Mouse (Mus musculus) megakaryocyte, embryonic 14.5 days (primary cell): ENCODE data around the gene Sphk2. TPM values are rescaled to one million over a fixed set of nuclear protein-coding genes. Genes with fewer than 3 reads are reported as not detected.

Source experiments
- H3K27me3 ChIP-seq: replicated peaks from 2 replicates; pipeline ENCODE3; 2012; ENCODE audit warnings: inconsistent platforms
- H3K36me3 ChIP-seq: replicated peaks from 2 replicates; pipeline ENCODE3; 2012; ENCODE audit warnings: low read length, inconsistent platforms, mixed read lengths
- H3K4me1 ChIP-seq: 2 replicates; pipeline ENCODE4 v1.6.1; 2012; ENCODE audit warnings: inconsistent platforms
- H3K4me3 ChIP-seq: replicated peaks from 2 replicates; pipeline ENCODE3; 2012; ENCODE audit warnings: moderate library complexity, mild to moderate bottlenecking, inconsistent platforms
- H3K9me3 ChIP-seq: 2 replicates; pipeline ENCODE4 v1.6.1; 2012; ENCODE audit warnings: inconsistent platforms
- FLI1 ChIP-seq: IDR thresholded peaks from 2 replicates; pipeline ENCODE4 v1.6.1; 2012; ENCODE audit warnings: low read length, inconsistent platforms, mixed read lengths
- GATA1 ChIP-seq: IDR thresholded peaks from 3 replicates; pipeline ENCODE4 v1.6.1; 2012; ENCODE audit warnings: mixed read lengths, low read length, inconsistent platforms, borderline replicate concordance
- polyA plus RNA-seq: library from polyadenylated mRNA; stranded (reverse); fragments of >175 nt; gene quantifications from 2 replicates; pipeline ENCODE4 v1.2.3, GENCODE M21; 2012; ENCODE audit warnings: low replicate concordance; ENCODE audit not compliant: insufficient read depth

The Sphk2 gene
- polyA plus RNA-seq = 242 and 413 TPM in 2 replicates

GRCm38 (mm10) chr7:45717918-45718297 lies at the start of gene Sphk2:
TSS of gene Sphk2 (minus strand) at chr7:45718002.
- Histone ChIP-seq H3K36me3 (peaks cover 63% of the 10 kb centered on the region), H3K9me3 (no peaks in the 10 kb centered on the region), H3K27me3 (no peaks in the 10 kb centered on the region), H3K4me3 (peak within 1 kb of the TSS; percentile 99), H3K4me1 (peaks cover 66% of the 10 kb centered on the region)
- TF ChIP-seq FLI1 (peak; percentile 65; the same call in 1 of the 2 replicates), GATA1 (no peak)

GRCm38 (mm10) chr7:45767500-45767899 lies 49.7 kb upstream of the Sphk2 start:
- TF ChIP-seq FLI1 = no peak
- peaks cover 8% of the 10 kb centered on the region for H3K9me3 ChIP-seq
- H3K4me3 ChIP-seq = no peak overlapping the region
- H3K36me3 ChIP-seq = no peaks in the 10 kb centered on the region
- peaks cover 23% of the 10 kb centered on the region for H3K4me1 ChIP-seq
- H3K27me3 ChIP-seq = peaks cover 39% of the 10 kb centered on the region

GRCm38 (mm10) chr7:45766764-45767163 lies 49.0 kb upstream of the Sphk2 start:
- TF ChIP-seq FLI1 (no peak), GATA1 (no peak)
- Histone ChIP-seq H3K27me3 (peaks cover 37% of the 10 kb centered on the region), H3K4me3 (no peak overlapping the region), H3K9me3 (peaks cover 8% of the 10 kb centered on the region), H3K4me1 (peaks cover 22% of the 10 kb centered on the region), H3K36me3 (no peaks in the 10 kb centered on the region)

GRCm38 (mm10) chr7:45765995-45766394 lies 48.2 kb upstream of the Sphk2 start:
- Histone ChIP-seq H3K9me3 (peaks cover 8% of the 10 kb centered on the region), H3K36me3 (no peaks in the 10 kb centered on the region), H3K4me1 (peaks cover 15% of the 10 kb centered on the region), H3K27me3 (peaks cover 36% of the 10 kb centered on the region), H3K4me3 (no peak overlapping the region)
- TF ChIP-seq GATA1 (no peak), FLI1 (no peak)

- no peak for TF ChIP-seq GATA1
- TF ChIP-seq FLI1 = no peak
- Histone ChIP-seq H3K4me3 (no peak overlapping the region), H3K27me3 (peaks cover 50% of the 10 kb centered on the region), H3K9me3 (no peaks in the 10 kb centered on the region), H3K36me3 (no peaks in the 10 kb centered on the region), H3K4me1 (peaks cover 7% of the 10 kb centered on the region; the same call in 1 of the 2 replicates)
Measured at GRCm38 (mm10) chr7:45760151-45760550, 42.3 kb upstream of the Sphk2 start.

- H3K9me3 ChIP-seq = no peaks in the 10 kb centered on the region
- no peak overlapping the region for H3K4me3 ChIP-seq
- TF ChIP-seq FLI1 = no peak
- no peak for TF ChIP-seq GATA1
- H3K4me1 ChIP-seq = peaks cover 7% of the 10 kb centered on the region; the same call in 1 of the 2 replicates
- H3K27me3 ChIP-seq = peaks cover 48% of the 10 kb centered on the region
- H3K36me3 ChIP-seq = no peaks in the 10 kb centered on the region
Measured at GRCm38 (mm10) chr7:45759400-45759799, 41.6 kb upstream of the Sphk2 start.

- Histone ChIP-seq H3K9me3 (peaks cover 7% of the 10 kb centered on the region; the same call in 1 of the 2 replicates), H3K27me3 (peaks cover 55% of the 10 kb centered on the region), H3K4me1 (peaks cover 9% of the 10 kb centered on the region; the same call in 1 of the 2 replicates), H3K36me3 (no peaks in the 10 kb centered on the region), H3K4me3 (no peak overlapping the region)
- no peak for TF ChIP-seq GATA1
- TF ChIP-seq FLI1 = no peak
Measured at GRCm38 (mm10) chr7:45755703-45756102, 37.9 kb upstream of the Sphk2 start.

GRCm38 (mm10) chr7:45750162-45750561 lies 32.4 kb upstream of the Sphk2 start:
- Histone ChIP-seq H3K9me3 (peaks cover 15% of the 10 kb centered on the region), H3K4me3 (no peak overlapping the region), H3K36me3 (no peaks in the 10 kb centered on the region), H3K27me3 (peaks cover 35% of the 10 kb centered on the region), H3K4me1 (peaks cover 33% of the 10 kb centered on the region)
- TF ChIP-seq GATA1 (no peak), FLI1 (no peak)

- Histone ChIP-seq H3K9me3 (peaks cover 15% of the 10 kb centered on the region), H3K27me3 (peaks cover 37% of the 10 kb centered on the region), H3K36me3 (no peaks in the 10 kb centered on the region), H3K4me1 (peaks cover 33% of the 10 kb centered on the region), H3K4me3 (peak overlapping the region; percentile 79)
- TF ChIP-seq FLI1 (no peak), GATA1 (no peak)
Measured at GRCm38 (mm10) chr7:45749401-45749800, 31.6 kb upstream of the Sphk2 start.

- TF ChIP-seq GATA1 = no peak
- TF ChIP-seq FLI1 = no peak
- peaks cover 33% of the 10 kb centered on the region for H3K4me1 ChIP-seq
Measured at GRCm38 (mm10) chr7:45748110-45748509, 30.3 kb upstream of the Sphk2 start.

GRCm38 (mm10) chr7:45747450-45747849 lies 29.6 kb upstream of the Sphk2 start:
- H3K27me3 ChIP-seq = peaks cover 33% of the 10 kb centered on the region
- no peak for TF ChIP-seq GATA1
- no peak for TF ChIP-seq FLI1
- H3K4me1 ChIP-seq = peaks cover 40% of the 10 kb centered on the region
- H3K9me3 ChIP-seq = peaks cover 8% of the 10 kb centered on the region
- no peaks in the 10 kb centered on the region for H3K36me3 ChIP-seq
- H3K4me3 ChIP-seq = no peak overlapping the region

More at GRCm38 (mm10) chr7:45748110-45748509, 30.3 kb upstream of the Sphk2 start:
- H3K36me3 ChIP-seq = no peaks in the 10 kb centered on the region
- H3K4me3 ChIP-seq = no peak overlapping the region
- peaks cover 8% of the 10 kb centered on the region for H3K9me3 ChIP-seq
- peaks cover 36% of the 10 kb centered on the region for H3K27me3 ChIP-seq
